Mouse (Mus musculus) hindbrain, embryonic 15.5 days (tissue): ENCODE measurements at regions not wholly inside any gene's neighbourhood (a gene's known extent, or its start where the extent isn't known, plus 50 kb on each side); places are given as distances from the start of the nearest gene placed in this dataset.

ENCODE experiments used
- ATAC-seq: fragments of 200-750 bp; cut with Nextera tagmentation; 2 replicates; pipeline ENCODE4 v1.8.0; 2017; ENCODE audit warnings: low read depth, moderate number of reproducible peaks, moderate TSS enrichment; ENCODE audit not compliant: low FRiP score
- H3K27ac ChIP-seq: fragments of 300-500 bp; sonication (generic); replicated peaks from 2 replicates; pipeline ENCODE4 v1.5.1; 2015; ENCODE audit warnings: mild to moderate bottlenecking, inconsistent platforms
- H3K27me3 ChIP-seq: fragments of 300-500 bp; sonication (generic); 2 replicates; pipeline ENCODE4 v1.6.1; 2015; ENCODE audit warnings: control low read depth, inconsistent platforms
- H3K36me3 ChIP-seq: fragments of 300-500 bp; sonication (generic); 2 replicates; pipeline ENCODE4 v1.6.1; 2015; ENCODE audit warnings: control low read depth, inconsistent platforms
- H3K4me1 ChIP-seq: fragments of 300-500 bp; sonication (generic); replicated peaks from 2 replicates; pipeline ENCODE4 v1.6.1; 2015; ENCODE audit warnings: control low read depth, inconsistent platforms
- H3K4me2 ChIP-seq: fragments of 300-500 bp; sonication (generic); 2 replicates; pipeline ENCODE4 v1.6.1; 2015; ENCODE audit warnings: moderate library complexity, mild to moderate bottlenecking, inconsistent platforms
- H3K4me3 ChIP-seq: fragments of 300-500 bp; sonication (generic); 2 replicates; pipeline ENCODE4 v1.5.1; 2015; ENCODE audit warnings: mild to moderate bottlenecking, inconsistent platforms
- H3K9ac ChIP-seq: fragments of 300-500 bp; sonication (generic); 2 replicates; pipeline ENCODE4 v1.6.1; 2015; ENCODE audit warnings: inconsistent platforms
- H3K9me3 ChIP-seq: fragments of 300-500 bp; sonication (generic); 2 replicates; pipeline ENCODE4 v1.6.1; 2016; ENCODE audit warnings: control low read depth, inconsistent platforms
- WGBS: fragments of 180-500 bp; shearing (Covaris S2); methylation state at CpG from one replicate; pipeline ENCODE4 v1.1.7; 2015; 5-methylcytosine and 5-hydroxymethylcytosine counted together

DNA sequence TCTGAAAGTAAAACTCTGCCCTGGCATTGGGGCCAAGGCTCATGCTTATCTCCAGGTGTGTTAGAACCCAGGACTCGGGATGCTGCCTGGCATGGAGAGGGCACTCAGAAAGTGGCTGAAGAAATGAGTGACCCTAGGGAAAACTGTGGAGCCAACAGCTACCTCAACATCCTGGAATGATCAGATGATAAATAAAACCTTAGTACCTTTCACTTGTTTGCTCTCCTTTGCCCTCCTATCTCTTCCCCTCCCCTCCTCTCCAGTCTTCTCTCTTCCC is 240.9 kb upstream of the Xylt1 start:
- ATAC-seq, result no peak
- no peaks in the 10 kb centered on the region for H3K27me3 ChIP-seq
- H3K36me3 ChIP-seq, result no peaks in the 10 kb centered on the region
- H3K4me2 ChIP-seq, result peak overlapping the region; percentile 19; the same call in 1 of the 2 replicates
- no peak overlapping the region for H3K4me3 ChIP-seq
- no peaks in the 10 kb centered on the region for H3K9me3 ChIP-seq
- peak overlapping the region; percentile 61; the same call in 1 of the 2 replicates for H3K27ac ChIP-seq
- H3K9ac ChIP-seq, result no peak overlapping the region
- peaks cover 27% of the 10 kb centered on the region for H3K4me1 ChIP-seq
- WGBS, result 46% methylated on average over 1 of the region's 1 CpGs

DNA sequence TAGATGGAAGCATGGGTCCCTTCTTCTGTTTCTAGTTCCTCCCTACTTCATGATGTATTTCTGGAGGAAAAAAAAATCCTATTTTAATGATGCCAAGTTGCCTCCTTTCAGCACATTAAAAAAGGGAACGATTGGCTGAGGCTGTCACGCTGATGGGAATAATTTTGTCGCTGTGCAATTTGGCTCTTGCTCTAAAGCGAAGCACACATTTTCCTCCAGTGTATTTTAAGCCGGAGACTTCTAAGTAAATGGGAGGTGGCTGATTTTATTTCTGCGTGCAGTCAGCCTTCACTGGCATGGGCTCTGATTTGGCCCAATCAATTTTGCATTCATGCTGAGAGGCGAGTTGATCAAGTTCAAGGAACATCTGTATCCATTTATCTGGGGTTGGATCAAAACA is 234.0 kb upstream of the Xylt1 start:
- no peaks in the 10 kb centered on the region for H3K9me3 ChIP-seq
- no peak for ATAC-seq
- no peak overlapping the region for H3K4me2 ChIP-seq
- no peaks in the 10 kb centered on the region for H3K36me3 ChIP-seq
- H3K9ac ChIP-seq, result no peak overlapping the region
- 72% methylated on average over 7 of the region's 7 CpGs for WGBS
- no peaks in the 10 kb centered on the region for H3K27me3 ChIP-seq
- H3K27ac ChIP-seq, result no peak overlapping the region
- no peak overlapping the region for H3K4me3 ChIP-seq
- no peaks in the 10 kb centered on the region for H3K4me1 ChIP-seq

- no peak overlapping the region for H3K27ac ChIP-seq
- no peaks in the 10 kb centered on the region for H3K4me1 ChIP-seq
- no peaks in the 10 kb centered on the region for H3K36me3 ChIP-seq
- WGBS, result 54% methylated on average over 8 of the region's 8 CpGs
- no peaks in the 10 kb centered on the region for H3K27me3 ChIP-seq
- H3K4me3 ChIP-seq, result no peak overlapping the region
- no peak overlapping the region for H3K9ac ChIP-seq
- no peaks in the 10 kb centered on the region for H3K9me3 ChIP-seq
- no peak overlapping the region for H3K4me2 ChIP-seq
- no peak for ATAC-seq
These were observed 230.4 kb upstream of the Xylt1 start for GRCm38 (mm10) chr7:117150355-117150754.

DNA sequence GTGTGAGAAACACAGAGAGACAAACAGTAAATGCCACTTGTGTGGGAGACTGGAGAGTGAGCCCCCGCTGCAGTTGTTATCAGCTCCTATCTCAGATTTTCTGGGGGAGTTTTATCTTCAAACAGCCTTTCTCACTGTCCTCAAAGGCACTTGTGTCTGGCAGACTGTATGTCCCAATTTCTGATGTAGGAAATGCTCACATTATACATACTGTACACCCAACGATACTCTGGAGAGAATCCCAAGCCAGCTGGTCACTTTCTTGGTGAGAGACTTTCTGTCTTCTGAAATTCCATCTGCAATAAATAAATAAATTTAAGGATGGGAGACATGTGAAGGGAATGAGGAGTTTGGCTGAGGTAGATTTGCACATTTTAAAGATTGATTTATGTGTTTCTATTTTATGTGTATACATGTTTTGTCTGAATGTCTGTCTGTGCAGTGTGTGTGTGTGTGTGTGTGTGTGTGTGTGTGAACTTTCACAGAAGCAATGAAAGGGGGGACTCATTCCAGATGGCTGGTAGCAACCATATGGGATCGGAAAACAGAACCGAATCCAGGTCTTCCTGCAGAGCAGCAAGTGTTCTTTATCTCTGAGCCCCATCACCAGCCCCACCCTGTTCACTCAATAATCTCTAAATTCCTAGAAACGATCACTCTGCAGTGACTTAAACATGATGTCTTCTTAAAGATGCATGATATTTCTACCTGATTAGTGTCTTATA is 226.8 kb upstream of the Xylt1 start:
- 83% methylated on average over 5 of the region's 5 CpGs for WGBS
- no peaks in the 10 kb centered on the region for H3K36me3 ChIP-seq
- H3K9me3 ChIP-seq, result no peaks in the 10 kb centered on the region
- no peaks in the 10 kb centered on the region for H3K27me3 ChIP-seq
- H3K4me2 ChIP-seq, result no peak overlapping the region
- H3K27ac ChIP-seq, result no peak overlapping the region
- no peak overlapping the region for H3K4me3 ChIP-seq
- no peaks in the 10 kb centered on the region for H3K4me1 ChIP-seq
- no peak overlapping the region for H3K9ac ChIP-seq
- no peak for ATAC-seq

GRCm38 (mm10) chr7:117161193-117161908 is 219.4 kb upstream of the Xylt1 start:
- 45% methylated on average over 3 of the region's 3 CpGs for WGBS
- no peak overlapping the region for H3K9ac ChIP-seq
- ATAC-seq, result 0 out of 2 replicates have a peak, but pooled peaks have one; percentile 59

DNA sequence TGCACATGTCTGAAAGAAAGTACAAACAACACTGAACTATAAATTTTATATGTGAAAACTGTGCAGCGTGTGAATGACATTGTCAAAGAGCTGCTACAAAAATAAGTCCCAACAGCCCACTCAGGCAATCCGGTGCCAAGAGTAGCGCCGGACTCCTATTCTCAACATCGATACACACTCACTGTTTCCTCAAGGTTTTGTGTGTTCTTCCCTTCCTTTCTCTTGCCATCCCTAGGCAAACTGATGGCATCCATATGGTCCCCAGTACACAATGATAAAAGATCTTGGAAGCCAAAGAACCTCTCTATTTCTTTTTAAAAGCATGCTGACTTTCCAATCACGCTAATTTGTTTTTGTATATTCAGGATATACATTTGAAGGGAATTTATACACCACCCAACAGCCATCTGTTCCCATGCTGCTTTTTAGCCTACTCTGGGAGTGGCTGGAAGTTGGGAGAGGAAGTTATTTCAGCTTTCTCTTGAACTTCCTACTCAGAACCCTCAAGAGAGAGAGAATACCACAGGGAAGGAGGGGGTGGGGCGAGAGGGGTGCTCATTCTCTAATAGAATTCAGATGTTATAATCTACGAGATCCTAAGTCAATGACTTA is 205.9 kb upstream of the Xylt1 start:
- Histone ChIP-seq H3K27ac (no peak overlapping the region), H3K9ac (no peak overlapping the region), H3K36me3 (no peaks in the 10 kb centered on the region), H3K4me1 (no peaks in the 10 kb centered on the region), H3K4me3 (no peak overlapping the region), H3K27me3 (no peaks in the 10 kb centered on the region), H3K9me3 (no peaks in the 10 kb centered on the region), H3K4me2 (no peak overlapping the region)
- no peak for ATAC-seq
- WGBS, result 90% methylated on average over 8 of the region's 8 CpGs

More at GRCm38 (mm10) chr7:117161193-117161908, 219.4 kb upstream of the Xylt1 start:
- Histone ChIP-seq H3K4me2 (no peak overlapping the region), H3K4me3 (no peak overlapping the region), H3K27ac (no peak overlapping the region), H3K9me3 (no peaks in the 10 kb centered on the region), H3K36me3 (no peaks in the 10 kb centered on the region), H3K27me3 (no peaks in the 10 kb centered on the region), H3K4me1 (peaks cover 8% of the 10 kb centered on the region)

DNA sequence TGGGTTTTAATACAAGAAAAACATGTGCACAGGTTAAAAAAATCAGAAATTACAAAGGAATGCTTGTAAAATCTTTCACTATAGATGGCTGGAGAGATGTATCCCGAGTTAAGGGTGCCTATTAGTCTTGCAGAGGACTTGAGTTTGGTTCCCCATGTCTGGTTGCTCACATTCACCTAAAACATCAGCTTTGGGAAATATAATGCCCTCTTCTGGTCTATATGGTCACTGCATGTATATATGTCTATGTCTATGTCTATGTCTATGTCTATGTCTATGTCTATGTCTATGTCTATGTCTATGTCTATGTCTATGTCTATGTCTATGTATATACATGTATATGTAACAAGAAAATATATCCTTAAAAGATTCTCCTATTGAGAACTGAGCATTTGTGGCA is 196.8 kb upstream of the Xylt1 start:
- no peaks in the 10 kb centered on the region for H3K4me1 ChIP-seq
- H3K36me3 ChIP-seq, result no peaks in the 10 kb centered on the region
- H3K27me3 ChIP-seq, result no peaks in the 10 kb centered on the region
- H3K9ac ChIP-seq, result no peak overlapping the region
- no peaks in the 10 kb centered on the region for H3K9me3 ChIP-seq
- H3K4me3 ChIP-seq, result no peak overlapping the region
- no peak overlapping the region for H3K27ac ChIP-seq
- ATAC-seq, result no peak
- H3K4me2 ChIP-seq, result no peak overlapping the region
- 63% methylated on average over 1 of the region's 1 CpGs for WGBS

- no peaks in the 10 kb centered on the region for H3K4me1 ChIP-seq
- no peaks in the 10 kb centered on the region for H3K9me3 ChIP-seq
- no peak overlapping the region for H3K4me2 ChIP-seq
- no peak overlapping the region for H3K27ac ChIP-seq
- 97% methylated on average over 1 of the region's 1 CpGs for WGBS
- H3K36me3 ChIP-seq, result no peaks in the 10 kb centered on the region
- no peak for ATAC-seq
- H3K4me3 ChIP-seq, result no peak overlapping the region
- H3K9ac ChIP-seq, result no peak overlapping the region
- H3K27me3 ChIP-seq, result no peaks in the 10 kb centered on the region
These were observed 194.9 kb upstream of the Xylt1 start for GRCm38 (mm10) chr7:117185891-117186290.

DNA sequence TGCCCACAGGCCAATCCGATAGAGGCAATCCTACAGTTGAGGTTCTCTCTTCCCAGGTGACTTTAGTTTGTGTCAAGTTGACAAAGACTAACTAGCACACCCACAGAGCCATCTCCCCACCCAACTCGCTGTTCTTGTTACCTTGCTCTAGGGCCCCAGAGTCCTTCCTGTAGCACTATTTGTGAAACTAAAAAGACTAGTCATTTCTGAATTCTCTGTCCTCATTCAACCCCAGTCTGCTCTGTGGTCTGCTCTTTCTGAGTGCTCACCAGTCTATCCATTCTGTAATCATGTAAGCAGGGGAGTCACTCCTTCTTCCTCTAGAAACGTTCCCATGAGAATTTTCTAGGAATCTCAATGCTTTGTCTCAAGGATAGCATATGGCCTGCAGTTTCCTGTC is 184.2 kb upstream of the Xylt1 start:
- Histone ChIP-seq H3K9ac (no peak overlapping the region), H3K27me3 (no peaks in the 10 kb centered on the region), H3K4me3 (no peak overlapping the region), H3K36me3 (no peaks in the 10 kb centered on the region), H3K4me2 (no peak overlapping the region), H3K27ac (no peak overlapping the region), H3K4me1 (no peaks in the 10 kb centered on the region), H3K9me3 (no peaks in the 10 kb centered on the region)
- ATAC-seq, result no peak
- WGBS, result 76% methylated on average over 3 of the region's 3 CpGs

DNA sequence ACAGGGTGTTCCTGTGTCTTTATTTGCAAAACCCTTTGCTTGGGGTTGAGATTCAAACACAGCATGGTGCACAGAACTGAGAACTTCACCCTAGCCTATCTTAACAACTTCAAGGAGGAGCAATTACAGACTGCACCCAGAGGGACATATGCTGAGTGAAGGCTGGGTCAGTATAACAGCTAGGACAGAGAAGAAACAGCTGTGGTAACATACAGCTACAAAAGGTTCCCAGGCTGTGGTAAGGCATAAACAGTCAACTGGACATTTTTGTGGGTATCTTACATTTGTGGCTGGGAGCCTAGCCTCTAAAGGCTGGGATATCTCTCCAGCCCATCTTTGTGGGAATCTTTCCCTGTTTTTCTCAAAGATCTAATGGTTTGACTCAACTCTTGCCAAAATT is 154.5 kb upstream of the Xylt1 start:
- Histone ChIP-seq H3K27me3 (no peaks in the 10 kb centered on the region), H3K4me3 (no peak overlapping the region), H3K9me3 (no peaks in the 10 kb centered on the region), H3K27ac (no peak overlapping the region), H3K4me2 (no peak overlapping the region), H3K36me3 (no peaks in the 10 kb centered on the region), H3K9ac (no peak overlapping the region), H3K4me1 (peaks cover 3% of the 10 kb centered on the region)
- no peak for ATAC-seq

GRCm38 (mm10) chr7:117229619-117230018 is 151.2 kb upstream of the Xylt1 start:
- peaks cover 3% of the 10 kb centered on the region; the same call in 1 of the 2 replicates for H3K4me1 ChIP-seq
- 73% methylated on average over 5 of the region's 5 CpGs for WGBS
- H3K4me2 ChIP-seq, result no peak overlapping the region
- no peaks in the 10 kb centered on the region for H3K36me3 ChIP-seq
- H3K9ac ChIP-seq, result no peak overlapping the region
- no peaks in the 10 kb centered on the region for H3K9me3 ChIP-seq
- no peak overlapping the region for H3K4me3 ChIP-seq
- no peak for ATAC-seq
- H3K27me3 ChIP-seq, result no peaks in the 10 kb centered on the region
- no peak overlapping the region for H3K27ac ChIP-seq

DNA sequence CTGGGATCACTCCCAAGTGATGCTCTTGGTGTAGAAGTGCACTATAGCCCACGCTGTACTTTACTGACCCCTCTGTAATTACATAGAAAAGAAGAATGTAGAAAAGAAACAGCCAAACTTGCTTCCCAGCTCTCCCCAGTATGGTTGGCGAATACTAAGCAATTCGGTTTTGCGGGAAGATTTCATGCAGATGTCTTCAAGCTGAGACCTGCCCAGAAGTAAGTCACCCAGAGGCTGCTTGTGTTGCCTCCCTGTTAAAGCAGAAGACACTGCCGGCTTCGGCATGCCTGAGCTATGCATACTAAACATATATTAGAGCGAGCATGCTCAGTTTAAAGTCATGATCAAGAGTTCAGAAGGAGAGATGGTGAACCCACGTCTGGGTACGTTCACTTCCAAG is 124.0 kb upstream of the Xylt1 start:
- no peaks in the 10 kb centered on the region for H3K9me3 ChIP-seq
- ATAC-seq, result no peak
- H3K27ac ChIP-seq, result no peak overlapping the region
- no peak overlapping the region for H3K4me2 ChIP-seq
- 80% methylated on average over 9 of the region's 9 CpGs for WGBS
- no peaks in the 10 kb centered on the region for H3K36me3 ChIP-seq
- no peak overlapping the region for H3K9ac ChIP-seq
- H3K4me1 ChIP-seq, result 0 out of 2 replicates have a peak, but pooled peaks cover 8% of the 10 kb centered on the region
- no peak overlapping the region for H3K4me3 ChIP-seq
- no peaks in the 10 kb centered on the region for H3K27me3 ChIP-seq
